Mouse (Mus musculus): Measurements from ENCODE around the gene Foxf2. TPM values are rescaled to one million over a fixed set of nuclear protein-coding genes. Genes with fewer than 3 reads are reported as not detected.

Foxf2 gene
- polyA plus RNA-seq, 1 experiment from 2014 or later, result 9.4 TPM

GRCm38 (mm10) chr13:31627864-31628690 lies 2.5 kb downstream of the Foxf2 start:
- 3% methylated on average over 8 of the region's 8 CpGs for WGBS
- Histone ChIP-seq H3K36me3 (no peaks in the 10 kb centered on the region), H3K9ac (peak overlapping the region; percentile 18; the same call in 1 of the 2 replicates), H3K4me3 (peak overlapping the region; percentile 46), H3K9me3 (replicated peaks) (no peaks in the 10 kb centered on the region), H3K4me1 (peaks cover 38% of the 10 kb centered on the region), H3K4me2 (replicated peaks) (peak overlapping the region; percentile 49), H3K27me3 (peaks cover 98% of the 10 kb centered on the region), H3K27ac (no peak overlapping the region)
- ATAC-seq (ENCODE audit: low FRiP score), result no peak

- Histone ChIP-seq H3K36me3 (no peaks in the 10 kb centered on the region), H3K4me2 (replicated peaks) (peak overlapping the region; percentile 49), H3K4me3 (peak overlapping the region; percentile 46), H3K27ac (no peak overlapping the region), H3K9ac (peak overlapping the region; percentile 50), H3K9me3 (replicated peaks) (no peaks in the 10 kb centered on the region), H3K4me1 (peaks cover 38% of the 10 kb centered on the region), H3K27me3 (peaks cover 98% of the 10 kb centered on the region)
- 2% methylated on average over 14 of the region's 14 CpGs for WGBS
- no peak for ATAC-seq (ENCODE audit: low FRiP score)
Measured at GRCm38 (mm10) chr13:31628691-31629180, 3.1 kb downstream of the Foxf2 start.

- H3K4me3 ChIP-seq, result peak overlapping the region; percentile 46
- H3K9ac ChIP-seq, result peak overlapping the region; percentile 50
- no peaks in the 10 kb centered on the region for H3K9me3 ChIP-seq (replicated peaks)
- under 1% methylated on average over 40 of the region's 40 CpGs for WGBS
- no peak for ATAC-seq (ENCODE audit: low FRiP score)
- no peak overlapping the region for H3K27ac ChIP-seq
- peaks cover 35% of the 10 kb centered on the region for H3K4me1 ChIP-seq
- H3K4me2 ChIP-seq (replicated peaks), result peak overlapping the region; percentile 49
- H3K27me3 ChIP-seq, result peaks cover 94% of the 10 kb centered on the region
- no peaks in the 10 kb centered on the region for H3K36me3 ChIP-seq
Measured at GRCm38 (mm10) chr13:31629321-31629851, 3.8 kb downstream of the Foxf2 start.

GRCm38 (mm10) chr13:31630051-31630450 lies 4.4 kb downstream of the Foxf2 start:
- peak overlapping the region; percentile 46 for H3K4me3 ChIP-seq
- H3K4me1 ChIP-seq, result peaks cover 30% of the 10 kb centered on the region
- H3K4me2 ChIP-seq (replicated peaks), result peak overlapping the region; percentile 49
- H3K36me3 ChIP-seq, result no peaks in the 10 kb centered on the region
- H3K9me3 ChIP-seq (replicated peaks), result no peaks in the 10 kb centered on the region
- no peak overlapping the region for H3K27ac ChIP-seq
- no peak for ATAC-seq (ENCODE audit: low FRiP score)
- WGBS, result 2% methylated on average over 12 of the region's 12 CpGs
- H3K27me3 ChIP-seq, result peaks cover 87% of the 10 kb centered on the region
- H3K9ac ChIP-seq, result no peak overlapping the region

- no peak overlapping the region for H3K4me3 ChIP-seq
- H3K4me2 ChIP-seq (replicated peaks), result 0 out of 2 replicates have a peak overlapping the region, but pooled peaks have one; percentile 2
- peaks cover 84% of the 10 kb centered on the region for H3K27me3 ChIP-seq
- WGBS, result 5% methylated on average over 10 of the region's 10 CpGs
- no peak for ATAC-seq (ENCODE audit: low FRiP score)
- H3K4me1 ChIP-seq, result peaks cover 25% of the 10 kb centered on the region
- no peaks in the 10 kb centered on the region for H3K9me3 ChIP-seq (replicated peaks)
- H3K9ac ChIP-seq, result no peak overlapping the region
- H3K36me3 ChIP-seq, result no peaks in the 10 kb centered on the region
- no peak overlapping the region for H3K27ac ChIP-seq
Measured at GRCm38 (mm10) chr13:31630551-31630950, 4.9 kb downstream of the Foxf2 start.

GRCm38 (mm10) chr13:31631291-31631690 lies 5.7 kb downstream of the Foxf2 start:
- H3K27me3 ChIP-seq, result peaks cover 77% of the 10 kb centered on the region
- H3K36me3 ChIP-seq, result no peaks in the 10 kb centered on the region
- no peak for ATAC-seq (ENCODE audit: low FRiP score)
- H3K9me3 ChIP-seq (replicated peaks), result no peaks in the 10 kb centered on the region
- peaks cover 17% of the 10 kb centered on the region for H3K4me1 ChIP-seq
- no peak overlapping the region for H3K4me3 ChIP-seq
- H3K27ac ChIP-seq, result no peak overlapping the region
- no peak overlapping the region for H3K9ac ChIP-seq
- 14% methylated on average over 3 of the region's 3 CpGs for WGBS
- no peak overlapping the region for H3K4me2 ChIP-seq (replicated peaks)

GRCm38 (mm10) chr13:31632450-31632849 lies 6.8 kb downstream of the Foxf2 start:
- ATAC-seq (ENCODE audit: low FRiP score), result peak; percentile 14; the same call in 1 of the 2 replicates
- H3K4me1 ChIP-seq, result peaks cover 9% of the 10 kb centered on the region; the same call in 1 of the 2 replicates
- no peaks in the 10 kb centered on the region for H3K36me3 ChIP-seq
- H3K9ac ChIP-seq, result no peak overlapping the region
- WGBS, result under 1% methylated on average over 13 of the region's 13 CpGs
- H3K4me2 ChIP-seq (replicated peaks), result no peak overlapping the region
- no peak overlapping the region for H3K4me3 ChIP-seq
- no peak overlapping the region for H3K27ac ChIP-seq
- peaks cover 69% of the 10 kb centered on the region for H3K27me3 ChIP-seq
- H3K9me3 ChIP-seq (replicated peaks), result no peaks in the 10 kb centered on the region

- peaks cover 61% of the 10 kb centered on the region for H3K27me3 ChIP-seq
- H3K9ac ChIP-seq, result no peak overlapping the region
- peaks cover 9% of the 10 kb centered on the region; the same call in 1 of the 2 replicates for H3K4me1 ChIP-seq
- H3K27ac ChIP-seq, result no peak overlapping the region
- H3K4me2 ChIP-seq (replicated peaks), result no peak overlapping the region
- no peak for ATAC-seq (ENCODE audit: low FRiP score)
- 78% methylated on average over 4 of the region's 4 CpGs for WGBS
- H3K36me3 ChIP-seq, result no peaks in the 10 kb centered on the region
- no peaks in the 10 kb centered on the region for H3K9me3 ChIP-seq (replicated peaks)
- H3K4me3 ChIP-seq, result no peak overlapping the region
Measured at GRCm38 (mm10) chr13:31633259-31633658, 7.6 kb downstream of the Foxf2 start.

GRCm38 (mm10) chr13:31635546-31635945 lies 9.9 kb downstream of the Foxf2 start:
- no peak overlapping the region for H3K9ac ChIP-seq
- H3K4me3 ChIP-seq, result no peak overlapping the region
- no peaks in the 10 kb centered on the region for H3K9me3 ChIP-seq (replicated peaks)
- 71% methylated on average over 4 of the region's 4 CpGs for WGBS
- H3K27me3 ChIP-seq, result peaks cover 38% of the 10 kb centered on the region
- H3K36me3 ChIP-seq, result no peaks in the 10 kb centered on the region
- H3K4me2 ChIP-seq (replicated peaks), result no peak overlapping the region
- ATAC-seq (ENCODE audit: low FRiP score), result no peak
- H3K27ac ChIP-seq, result no peak overlapping the region
- no peaks in the 10 kb centered on the region for H3K4me1 ChIP-seq

GRCm38 (mm10) chr13:31641517-31641916 lies 15.9 kb downstream of the Foxf2 start:
- H3K27me3 ChIP-seq, result peaks cover 13% of the 10 kb centered on the region; the same call in 1 of the 2 replicates
- no peaks in the 10 kb centered on the region for H3K36me3 ChIP-seq
- no peak overlapping the region for H3K27ac ChIP-seq
- H3K9me3 ChIP-seq (replicated peaks), result no peaks in the 10 kb centered on the region
- ATAC-seq (ENCODE audit: low FRiP score), result no peak
- H3K9ac ChIP-seq, result no peak overlapping the region
- no peak overlapping the region for H3K4me2 ChIP-seq (replicated peaks)
- no peaks in the 10 kb centered on the region for H3K4me1 ChIP-seq
- no peak overlapping the region for H3K4me3 ChIP-seq
- WGBS, result 83% methylated on average over 5 of the region's 5 CpGs

GRCm38 (mm10) chr13:31652131-31652745 lies 26.6 kb downstream of the Foxf2 start:
- no peak for ATAC-seq (ENCODE audit: low FRiP score)
- H3K27me3 ChIP-seq, result no peaks in the 10 kb centered on the region

GRCm38 (mm10) chr13:31656249-31656648 lies 30.6 kb downstream of the Foxf2 start:
- no peak overlapping the region for H3K9ac ChIP-seq
- no peak overlapping the region for H3K27ac ChIP-seq
- 60% methylated on average over 4 of the region's 4 CpGs for WGBS
- no peaks in the 10 kb centered on the region for H3K36me3 ChIP-seq
- no peaks in the 10 kb centered on the region for H3K9me3 ChIP-seq (replicated peaks)
- no peak overlapping the region for H3K4me3 ChIP-seq
- H3K27me3 ChIP-seq, result 0 out of 2 replicates have a peak, but pooled peaks cover 3% of the 10 kb centered on the region
- ATAC-seq (ENCODE audit: low FRiP score), result no peak
- H3K4me2 ChIP-seq (replicated peaks), result no peak overlapping the region
- H3K4me1 ChIP-seq, result no peaks in the 10 kb centered on the region

More at GRCm38 (mm10) chr13:31652131-31652745, 26.6 kb downstream of the Foxf2 start:
- no peak overlapping the region for H3K9ac ChIP-seq
- H3K4me1 ChIP-seq, result no peaks in the 10 kb centered on the region
- H3K4me3 ChIP-seq, result no peak overlapping the region
- H3K4me2 ChIP-seq (replicated peaks), result no peak overlapping the region
- no peaks in the 10 kb centered on the region for H3K9me3 ChIP-seq (replicated peaks)
- no peak overlapping the region for H3K27ac ChIP-seq
- 83% methylated on average over 20 of the region's 20 CpGs for WGBS
- no peaks in the 10 kb centered on the region for H3K36me3 ChIP-seq

Measured in hindbrain, embryonic 12.5 days (tissue).